Mouse (Mus musculus): ENCODE measurements around the gene Pradc1. TPM values are rescaled to one million over a fixed set of nuclear protein-coding genes. Genes with fewer than 3 reads are reported as not detected.

Pradc1 gene
- polyA plus RNA-seq, 1 experiment from 2014 or later: 47.4 TPM

DNA sequence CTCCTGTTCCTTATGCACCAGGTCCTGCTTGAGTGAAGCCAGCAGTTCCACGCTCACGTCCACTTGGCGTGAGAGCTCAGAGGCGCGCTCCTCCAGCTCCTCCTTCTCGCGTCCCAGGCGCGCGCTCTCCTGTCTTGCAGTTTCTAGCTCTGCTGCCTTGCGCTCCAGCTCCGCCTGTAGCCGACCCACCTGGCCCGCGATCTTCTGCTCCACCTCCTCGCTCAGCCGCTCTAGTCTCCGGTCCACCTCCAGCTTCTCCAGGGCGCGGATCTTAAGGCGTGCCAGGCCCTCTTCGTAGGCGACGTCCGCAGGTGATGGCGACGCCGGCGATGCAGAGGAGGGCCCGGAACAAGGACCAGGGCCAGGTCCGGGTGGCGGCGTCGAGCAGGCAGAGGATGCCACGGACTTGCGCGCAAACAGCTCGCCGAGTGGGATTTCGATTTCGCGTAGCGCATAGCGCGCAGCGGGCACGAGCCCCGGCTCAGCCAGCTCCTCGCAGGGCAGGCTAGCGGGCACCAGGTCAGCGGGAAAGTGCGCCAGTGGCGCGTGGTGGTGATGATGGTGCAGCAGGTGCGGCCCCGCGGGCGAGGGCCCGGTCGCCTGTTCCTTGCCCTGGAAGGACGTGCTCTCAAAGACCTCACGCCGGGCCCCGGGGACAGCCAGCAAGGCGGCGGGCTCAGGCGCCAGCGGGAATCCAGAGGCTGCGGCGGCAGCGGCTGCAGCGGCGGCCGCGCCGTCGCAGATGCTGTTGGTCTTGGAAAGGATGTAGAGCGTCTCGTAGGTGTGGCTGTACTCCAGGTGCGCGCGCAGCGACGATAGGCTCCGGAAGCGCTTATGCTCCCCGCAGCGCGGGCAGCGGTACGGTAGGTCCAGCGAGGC, 32.3 kb upstream of the Pradc1 start:
- H3K9me3 ChIP-seq (ENCODE audit: control insufficient read depth, low read length): no peaks in the 10 kb centered on the region
- peak; percentile 34; the same call in 1 of the 2 replicates for ATAC-seq (ENCODE audit: low read depth)
- H3K27me3 ChIP-seq (ENCODE audit: control insufficient read depth, insufficient read depth, low read depth, low read length): peaks cover 37% of the 10 kb centered on the region
- H3K4me2 ChIP-seq (ENCODE audit: low read depth, low read length): peak overlapping the region; percentile 59
- peak overlapping the region; percentile 41 for H3K4me3 ChIP-seq (ENCODE audit: low read length)
- H3K9ac ChIP-seq (ENCODE audit: low read length): no peak overlapping the region
- H3K36me3 ChIP-seq (ENCODE audit: control insufficient read depth, insufficient read depth, low read length): no peaks in the 10 kb centered on the region
- WGBS: 2% methylated on average over 78 of the region's 92 CpGs
- peaks cover 8% of the 10 kb centered on the region; the same call in 1 of the 2 replicates for H3K4me1 ChIP-seq (replicated peaks; ENCODE audit: control insufficient read depth, insufficient read depth, low read length)
- H3K27ac ChIP-seq (ENCODE audit: low read length): no peak overlapping the region

DNA sequence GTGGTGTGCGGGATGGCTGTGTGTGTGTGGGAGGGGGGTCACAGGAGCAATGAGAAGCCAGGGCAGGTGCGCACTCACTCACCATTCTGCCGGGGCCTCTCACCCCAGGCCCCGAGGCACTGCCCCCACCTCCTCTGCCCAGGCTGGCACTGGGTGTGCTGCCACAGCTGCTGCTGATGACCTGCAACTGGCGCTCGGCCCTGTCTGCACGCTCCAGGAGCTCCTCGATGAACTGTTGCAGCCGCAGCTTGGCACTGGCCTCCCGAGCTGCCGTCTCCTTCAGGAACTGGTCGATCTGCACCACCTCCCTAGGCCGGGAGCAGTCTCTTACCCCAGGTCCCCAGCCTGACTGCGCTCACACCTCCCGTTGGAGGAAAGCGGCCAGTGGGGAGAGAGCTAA, 28.9 kb upstream of the Pradc1 start:
- no peaks in the 10 kb centered on the region for H3K36me3 ChIP-seq (ENCODE audit: control insufficient read depth, insufficient read depth, low read length)
- no peak overlapping the region for H3K4me3 ChIP-seq (ENCODE audit: low read length)
- no peak overlapping the region for H3K27ac ChIP-seq (ENCODE audit: low read length)
- no peaks in the 10 kb centered on the region for H3K9me3 ChIP-seq (ENCODE audit: control insufficient read depth, low read length)
- WGBS: 61% methylated on average over 16 of the region's 16 CpGs
- no peak overlapping the region for H3K9ac ChIP-seq (ENCODE audit: low read length)
- peaks cover 8% of the 10 kb centered on the region; the same call in 1 of the 2 replicates for H3K4me1 ChIP-seq (replicated peaks; ENCODE audit: control insufficient read depth, insufficient read depth, low read length)
- H3K4me2 ChIP-seq (ENCODE audit: low read depth, low read length): no peak overlapping the region
- ATAC-seq (ENCODE audit: low read depth): no peak
- H3K27me3 ChIP-seq (ENCODE audit: control insufficient read depth, insufficient read depth, low read depth, low read length): peaks cover 33% of the 10 kb centered on the region

DNA sequence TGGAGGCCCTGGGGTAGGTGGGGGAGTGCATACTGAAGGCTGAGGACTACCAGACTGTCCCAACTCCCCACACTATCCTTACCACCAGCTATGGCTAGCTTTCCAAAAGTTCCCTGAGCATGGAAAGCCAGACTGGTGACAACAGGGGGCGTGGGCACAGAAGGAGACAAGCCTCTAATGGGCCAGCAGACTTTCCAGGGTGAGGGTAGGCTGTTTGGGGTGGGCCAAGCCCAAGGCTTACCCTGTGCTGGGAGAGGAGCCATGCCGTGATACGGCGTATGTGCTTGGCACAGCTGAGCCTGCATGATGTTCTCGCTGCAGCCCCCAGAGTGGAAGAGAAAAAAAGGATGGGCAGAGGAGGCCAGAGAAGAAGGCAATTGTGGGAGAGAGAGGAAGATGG, 28.2 kb upstream of the Pradc1 start:
- Histone ChIP-seq H3K9ac (ENCODE audit: low read length) (no peak overlapping the region), H3K36me3 (ENCODE audit: control insufficient read depth, insufficient read depth, low read length) (no peaks in the 10 kb centered on the region), H3K27ac (ENCODE audit: low read length) (no peak overlapping the region), H3K27me3 (ENCODE audit: control insufficient read depth, insufficient read depth, low read depth, low read length) (peaks cover 26% of the 10 kb centered on the region), H3K4me3 (ENCODE audit: low read length) (no peak overlapping the region), H3K4me1 (replicated peaks; ENCODE audit: control insufficient read depth, insufficient read depth, low read length) (peaks cover 8% of the 10 kb centered on the region; the same call in 1 of the 2 replicates), H3K4me2 (ENCODE audit: low read depth, low read length) (no peak overlapping the region), H3K9me3 (ENCODE audit: control insufficient read depth, low read length) (no peaks in the 10 kb centered on the region)
- 82% methylated on average over 5 of the region's 5 CpGs for whole genome bisulfite sequencing
- no peak for ATAC-seq (ENCODE audit: low read depth)

DNA sequence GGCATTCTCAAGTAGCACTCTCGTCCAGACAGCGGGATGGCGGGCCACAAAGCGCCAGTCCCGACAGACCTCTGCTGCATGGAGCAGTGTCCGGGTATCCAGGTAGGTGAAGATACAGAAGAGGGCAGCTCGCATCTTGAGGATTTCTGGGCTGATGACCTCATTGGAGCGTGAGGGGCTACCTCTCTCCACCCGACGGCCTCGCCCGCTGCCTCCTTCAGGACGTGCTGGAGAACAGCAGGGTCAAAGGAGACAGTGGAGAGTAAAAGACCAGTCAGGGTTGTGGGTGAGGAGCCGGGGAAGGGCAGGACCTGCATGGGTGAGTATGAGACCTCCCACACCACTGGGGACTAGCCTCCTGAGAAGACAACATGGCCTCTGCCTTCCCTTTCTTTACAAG, 26.6 kb upstream of the Pradc1 start:
- WGBS: 32% methylated on average over 14 of the region's 14 CpGs
- Histone ChIP-seq H3K4me1 (replicated peaks; ENCODE audit: control insufficient read depth, insufficient read depth, low read length) (no peaks in the 10 kb centered on the region), H3K36me3 (ENCODE audit: control insufficient read depth, insufficient read depth, low read length) (no peaks in the 10 kb centered on the region), H3K27ac (ENCODE audit: low read length) (no peak overlapping the region), H3K4me2 (ENCODE audit: low read depth, low read length) (no peak overlapping the region), H3K9ac (ENCODE audit: low read length) (no peak overlapping the region), H3K9me3 (ENCODE audit: control insufficient read depth, low read length) (no peaks in the 10 kb centered on the region), H3K4me3 (ENCODE audit: low read length) (no peak overlapping the region), H3K27me3 (ENCODE audit: control insufficient read depth, insufficient read depth, low read depth, low read length) (peaks cover 11% of the 10 kb centered on the region)
- ATAC-seq (ENCODE audit: low read depth): no peak

- no peaks in the 10 kb centered on the region for H3K4me1 ChIP-seq (replicated peaks; ENCODE audit: control insufficient read depth, insufficient read depth, low read length)
- H3K9me3 ChIP-seq (ENCODE audit: control insufficient read depth, low read length): no peaks in the 10 kb centered on the region
- H3K4me2 ChIP-seq (ENCODE audit: low read depth, low read length): no peak overlapping the region
- 28% methylated on average over 10 of the region's 10 CpGs for WGBS
- H3K9ac ChIP-seq (ENCODE audit: low read length): no peak overlapping the region
- H3K36me3 ChIP-seq (ENCODE audit: control insufficient read depth, insufficient read depth, low read length): no peaks in the 10 kb centered on the region
- H3K4me3 ChIP-seq (ENCODE audit: low read length): no peak overlapping the region
- H3K27ac ChIP-seq (ENCODE audit: low read length): no peak overlapping the region
- ATAC-seq (ENCODE audit: low read depth): no peak
- peaks cover 5% of the 10 kb centered on the region; the same call in 1 of the 2 replicates for H3K27me3 ChIP-seq (ENCODE audit: control insufficient read depth, insufficient read depth, low read depth, low read length)
Observed at GRCm38 (mm10) chr6:85477366-85477917, 25.7 kb upstream of the Pradc1 start.

- no peak for ATAC-seq (ENCODE audit: low read depth)
- 67% methylated on average over 3 of the region's 3 CpGs for WGBS
- Histone ChIP-seq H3K9ac (ENCODE audit: low read length) (no peak overlapping the region), H3K9me3 (ENCODE audit: control insufficient read depth, low read length) (no peaks in the 10 kb centered on the region), H3K4me3 (ENCODE audit: low read length) (no peak overlapping the region), H3K4me1 (replicated peaks; ENCODE audit: control insufficient read depth, insufficient read depth, low read length) (no peaks in the 10 kb centered on the region), H3K27me3 (ENCODE audit: control insufficient read depth, insufficient read depth, low read depth, low read length) (0 out of 2 replicates have a peak, but pooled peaks cover 3% of the 10 kb centered on the region), H3K36me3 (ENCODE audit: control insufficient read depth, insufficient read depth, low read length) (no peaks in the 10 kb centered on the region), H3K27ac (ENCODE audit: low read length) (no peak overlapping the region), H3K4me2 (ENCODE audit: low read depth, low read length) (no peak overlapping the region)
Observed at GRCm38 (mm10) chr6:85475581-85475980, 23.8 kb upstream of the Pradc1 start.

DNA sequence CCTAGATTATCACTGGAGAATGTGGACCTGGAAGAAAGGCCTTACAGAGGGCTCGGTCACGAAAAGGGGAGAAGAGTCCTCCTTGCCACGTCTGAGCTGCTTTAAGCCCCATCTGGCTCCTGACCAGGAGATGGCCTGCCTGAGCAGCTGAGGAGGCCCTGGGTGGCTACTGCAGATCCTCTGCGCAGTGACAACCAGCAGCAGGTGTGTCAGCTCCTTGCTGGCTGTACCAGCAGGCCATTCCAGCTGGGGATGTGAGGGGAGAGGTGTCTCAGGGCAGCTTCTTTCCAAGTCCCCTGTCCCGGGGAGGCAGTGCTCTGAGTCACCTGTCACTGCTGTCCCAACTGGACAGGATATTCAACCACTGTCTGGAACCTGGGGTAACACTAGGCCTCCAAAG, 20.8 kb upstream of the Pradc1 start:
- no peak overlapping the region for H3K9ac ChIP-seq (ENCODE audit: low read length)
- H3K27me3 ChIP-seq (ENCODE audit: control insufficient read depth, insufficient read depth, low read depth, low read length): 0 out of 2 replicates have a peak, but pooled peaks cover 2% of the 10 kb centered on the region
- no peak overlapping the region for H3K27ac ChIP-seq (ENCODE audit: low read length)

DNA sequence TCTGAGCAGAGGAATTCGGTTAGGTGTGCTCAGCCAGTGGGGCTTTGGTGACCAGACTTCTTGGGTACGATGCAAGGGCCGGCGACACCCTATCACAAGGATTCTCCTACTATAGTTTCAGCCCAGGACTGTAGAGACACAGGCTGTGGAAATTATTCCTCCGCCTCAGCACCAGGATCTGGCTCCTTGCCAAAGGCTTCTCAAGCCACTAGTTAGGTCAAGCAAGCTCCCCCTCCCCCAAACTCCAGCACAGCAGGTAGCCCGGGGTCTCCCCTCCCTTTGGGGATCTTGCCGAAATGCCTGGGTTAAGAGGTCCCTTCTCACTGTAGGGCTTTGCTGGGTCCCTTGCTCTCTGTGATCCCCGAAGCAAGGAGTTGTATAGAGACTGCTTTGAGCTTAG, 20.2 kb upstream of the Pradc1 start:
- Histone ChIP-seq H3K4me3 (ENCODE audit: low read length) (no peak overlapping the region), H3K9ac (ENCODE audit: low read length) (no peak overlapping the region), H3K4me2 (ENCODE audit: low read depth, low read length) (no peak overlapping the region), H3K27ac (ENCODE audit: low read length) (no peak overlapping the region), H3K9me3 (ENCODE audit: control insufficient read depth, low read length) (no peaks in the 10 kb centered on the region), H3K36me3 (ENCODE audit: control insufficient read depth, insufficient read depth, low read length) (peaks cover 18% of the 10 kb centered on the region), H3K27me3 (ENCODE audit: control insufficient read depth, insufficient read depth, low read depth, low read length) (no peaks in the 10 kb centered on the region), H3K4me1 (replicated peaks; ENCODE audit: control insufficient read depth, insufficient read depth, low read length) (no peaks in the 10 kb centered on the region)
- ATAC-seq (ENCODE audit: low read depth): no peak
- WGBS: 49% methylated on average over 8 of the region's 8 CpGs

More for the DNA sequence above, 20.8 kb upstream of the Pradc1 start:
- Histone ChIP-seq H3K36me3 (ENCODE audit: control insufficient read depth, insufficient read depth, low read length) (peaks cover 12% of the 10 kb centered on the region), H3K4me1 (replicated peaks; ENCODE audit: control insufficient read depth, insufficient read depth, low read length) (no peaks in the 10 kb centered on the region), H3K4me2 (ENCODE audit: low read depth, low read length) (no peak overlapping the region), H3K9me3 (ENCODE audit: control insufficient read depth, low read length) (no peaks in the 10 kb centered on the region), H3K4me3 (ENCODE audit: low read length) (no peak overlapping the region)
- ATAC-seq (ENCODE audit: low read depth): no peak
- WGBS: 53% methylated on average over 5 of the region's 5 CpGs

DNA sequence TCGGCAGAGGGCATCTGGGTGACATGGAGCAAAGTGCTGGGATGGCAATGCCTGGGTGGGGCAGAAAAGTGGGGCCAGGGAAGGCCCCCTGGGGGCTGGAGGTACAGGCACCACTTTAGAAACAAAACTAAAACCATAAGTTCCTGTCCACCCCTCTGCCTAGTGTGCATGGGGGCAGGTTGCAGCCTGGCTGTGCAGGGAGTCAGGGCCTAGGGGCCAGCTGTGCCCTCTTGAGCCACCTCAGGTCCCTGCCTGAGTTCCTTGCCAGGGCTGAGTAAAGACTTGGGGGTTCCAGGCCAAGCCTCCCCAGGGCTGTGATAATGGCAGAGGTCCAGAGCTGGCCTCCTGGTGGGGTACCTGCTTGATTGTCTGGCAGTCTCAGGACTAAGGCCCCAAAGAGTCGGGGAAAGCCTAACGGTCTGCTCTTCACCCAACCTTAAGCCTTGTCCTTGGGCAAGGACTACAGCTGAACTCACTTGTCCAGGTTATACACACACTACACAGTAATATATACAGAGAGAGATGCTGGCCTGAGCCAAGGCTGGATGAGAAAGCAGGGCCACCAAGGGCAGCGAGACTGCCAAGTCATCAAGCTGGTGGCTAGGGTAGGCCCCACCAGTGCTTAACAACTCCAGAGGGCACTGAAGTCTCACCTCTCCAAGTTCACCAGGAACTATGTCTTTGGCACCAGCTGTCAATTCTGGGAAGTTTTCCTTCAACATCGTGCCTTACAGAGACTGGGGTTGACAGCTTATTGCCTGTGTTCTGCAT, 18.1 kb upstream of the Pradc1 start:
- no peak for ATAC-seq (ENCODE audit: low read depth)
- no peak overlapping the region for H3K4me2 ChIP-seq (ENCODE audit: low read depth, low read length)
- H3K9ac ChIP-seq (ENCODE audit: low read length): no peak overlapping the region
- no peaks in the 10 kb centered on the region for H3K27me3 ChIP-seq (ENCODE audit: control insufficient read depth, insufficient read depth, low read depth, low read length)
- WGBS: 64% methylated on average over 5 of the region's 5 CpGs
- no peaks in the 10 kb centered on the region for H3K4me1 ChIP-seq (replicated peaks; ENCODE audit: control insufficient read depth, insufficient read depth, low read length)
- H3K4me3 ChIP-seq (ENCODE audit: low read length): no peak overlapping the region
- H3K36me3 ChIP-seq (ENCODE audit: control insufficient read depth, insufficient read depth, low read length): peaks cover 38% of the 10 kb centered on the region
- no peak overlapping the region for H3K27ac ChIP-seq (ENCODE audit: low read length)
- no peaks in the 10 kb centered on the region for H3K9me3 ChIP-seq (ENCODE audit: control insufficient read depth, low read length)
